Mouse (Mus musculus) MEL (cell line): ENCODE measurements around the gene Hist1h4m.
"Not testable (repeated sequence)": the region's sequence is repeated elsewhere in the genome, so short reads cannot be mapped to it uniquely, and the experiment has no call there.

Experiments
- BHLHE40 ChIP-seq: IDR thresholded peaks from 2 replicates; pipeline ENCODE4 v1.6.1; 2012; ENCODE audit warnings: low read depth, mild to moderate bottlenecking, inconsistent platforms, low read length, improper control_type of control experiment, borderline replicate concordance
- CHD2 ChIP-seq: IDR thresholded peaks from 2 replicates; pipeline ENCODE4 v1.6.1; 2011; ENCODE audit warnings: low read length, improper control_type of control experiment
- CTCF ChIP-seq, 3 experiments: IDR thresholded peaks in 2 of 3; conservative IDR thresholded peaks in 1 of 3; 2 replicates each; pipeline ENCODE4 v1.5.1; 2011 to 2012; ENCODE audit warnings: low read length in 3 of 3, low read depth in 2 of 3, mild to moderate bottlenecking in 2 of 3, improper control_type of control experiment in 1 of 3, inconsistent platforms in 1 of 3, mixed read lengths in 1 of 3, moderate library complexity in 1 of 3; ENCODE audit not compliant: control insufficient read depth in 1 of 3, insufficient read depth in 1 of 3, poor library complexity in 1 of 3, severe bottlenecking in 1 of 3
- EP300 ChIP-seq, 2 experiments: IDR thresholded peaks; 2 replicates each; pipeline ENCODE4 v1.6.1; 2011; ENCODE audit warnings: improper control_type of control experiment in 2 of 2, low read length in 2 of 2, low read depth in 1 of 2, mild to moderate bottlenecking in 1 of 2
- GABPA ChIP-seq: IDR thresholded peaks from 2 replicates; pipeline ENCODE4 v1.6.1; 2012; ENCODE audit warnings: low read depth, mild to moderate bottlenecking, inconsistent platforms, low read length, improper control_type of control experiment, moderate library complexity
- GATA1 ChIP-seq: IDR thresholded peaks from 2 replicates; pipeline ENCODE4 v1.6.1; 2011; ENCODE audit warnings: low read depth, low read length, improper control_type of control experiment
- KAT2A ChIP-seq: conservative IDR thresholded peaks from 2 replicates; pipeline ENCODE4 v1.6.1; 2012; ENCODE audit warnings: low read depth, low read length, improper control_type of control experiment, inconsistent platforms
- MXI1 ChIP-seq: IDR thresholded peaks from 2 replicates; pipeline ENCODE4 v1.6.1; 2011; ENCODE audit warnings: mild to moderate bottlenecking, low read depth, low read length, improper control_type of control experiment
- POLR2A ChIP-seq, 2 experiments: IDR thresholded peaks; 2 replicates each; pipeline ENCODE4 v1.6.1; 2011 to 2012; ENCODE audit warnings: low read length in 2 of 2, mild to moderate bottlenecking in 2 of 2, control low read depth in 1 of 2, improper control_type of control experiment in 1 of 2, low read depth in 1 of 2, moderate library complexity in 1 of 2; ENCODE audit not compliant: control insufficient read depth in 1 of 2, insufficient read depth in 1 of 2, poor library complexity in 1 of 2
- UBTF ChIP-seq: IDR thresholded peaks from 2 replicates; pipeline ENCODE4 v1.6.1; 2012; ENCODE audit warnings: low read depth, mild to moderate bottlenecking, inconsistent platforms, low read length, improper control_type of control experiment, moderate library complexity, borderline replicate concordance; ENCODE audit not compliant: insufficient read depth
- USF1 ChIP-seq: IDR thresholded peaks from 2 replicates; pipeline ENCODE4 v1.6.1; 2014; ENCODE audit warnings: low read depth, mild to moderate bottlenecking, inconsistent platforms, low read length, improper control_type of control experiment, moderate library complexity

GRCm38 (mm10) chr13:21846356-21846755 is 34.8 kb downstream of the Hist1h4m start:
- not testable (repeated sequence) for TF ChIP-seq GATA1; CTCF (IDR thresholded peaks at IDR 0.05 in 2 of 3, conservative IDR thresholded peaks at IDR 0.05 in 1 of 3; ENCODE audit: control insufficient read depth in 1 of 3, insufficient read depth in 1 of 3, low read depth in 2 of 3, low read length in 3 of 3, poor library complexity in 1 of 3, severe bottlenecking in 1 of 3); BHLHE40; EP300 (IDR thresholded peaks at IDR 0.05; ENCODE audit: low read depth in 1 of 2, low read length in 2 of 2); POLR2A (IDR thresholded peaks at IDR 0.05; ENCODE audit: control insufficient read depth in 1 of 2, insufficient read depth in 1 of 2, low read depth in 1 of 2, low read length in 2 of 2, poor library complexity in 1 of 2); USF1; KAT2A; MXI1; UBTF; CHD2; GABPA
